Mouse (Mus musculus): ENCODE results near the gene Tmtc4. TPM values are rescaled to one million over a fixed set of nuclear protein-coding genes. Genes with fewer than 3 reads are reported as not detected.

The Tmtc4 gene
- polyA plus RNA-seq, 1 experiment from 2014 or later = 24.3 TPM

GRCm38 (mm10) chr14:122903923-122904351 lies 79.9 kb downstream of the Tmtc4 start:
- in situ Hi-C loops (cut with MboI; ENCODE audit: low pct_unique_long_range_greater_than_20kb) = no loop called here
- ChIA-PET POLR2A (interaction anchor here (0.6 kb wide), 1 partner anchor 687 kb away, joined by 3 read pairs; no protein-coding TSS in a partner anchor), CTCF (interaction anchor here (0.8 to 1.4 kb wide), 3 partner anchors 9 to 394 kb away, joined by 3 to 4 read pairs (median 3); partner anchors contain the start of gene Ggact)
- H3K27me3 ChIP-seq = no peaks in the 10 kb centered on the region
- no peak for TF ChIP-seq CTCF (IDR thresholded peaks at IDR 0.05)
- peak; percentile 95 for DNase-seq (ENCODE audit: low read depth, low spot score)
- peak; percentile 95 for ATAC-seq

GRCm38 (mm10) chr14:122902884-122903283 lies 81.0 kb downstream of the Tmtc4 start:
- TF ChIP-seq CTCF (IDR thresholded peaks at IDR 0.05) = peak; percentile 72
- ChIA-PET POLR2A (interaction anchor here (1.2 kb wide), 1 partner anchor 9 kb away, joined by 3 read pairs; no protein-coding TSS in a partner anchor), CTCF (interaction anchor here (1.0 to 4.4 kb wide), 3 partner anchors 9 to 679 kb away, joined by 3 to 25 read pairs (median 4); no protein-coding TSS in a partner anchor)
- in situ Hi-C loops (cut with MboI; ENCODE audit: low pct_unique_long_range_greater_than_20kb) = no loop called here
- no peaks in the 10 kb centered on the region for H3K27me3 ChIP-seq
- ATAC-seq (peak; percentile 51), DNase-seq (ENCODE audit: low read depth, low spot score) (no peak)

- in situ Hi-C loops (cut with MboI; ENCODE audit: low pct_unique_long_range_greater_than_20kb) = no loop called here
- POLR2A ChIA-PET = interaction anchor here (1.2 kb wide), 1 partner anchor 10 kb away, joined by 3 read pairs; no protein-coding TSS in a partner anchor
- CTCF ChIA-PET = interaction anchor here (1.0 to 4.4 kb wide), 3 partner anchors 9 to 678 kb away, joined by 3 to 25 read pairs (median 4); no protein-coding TSS in a partner anchor
- DNase-seq (ENCODE audit: low read depth, low spot score) (no peak), ATAC-seq (no peak)
- TF ChIP-seq CTCF (IDR thresholded peaks at IDR 0.05) = no peak
- H3K27me3 ChIP-seq = no peaks in the 10 kb centered on the region
Measured at GRCm38 (mm10) chr14:122902136-122902535, 81.7 kb downstream of the Tmtc4 start.

GRCm38 (mm10) chr14:122901715-122902114 lies 82.1 kb downstream of the Tmtc4 start:
- DNase-seq (ENCODE audit: low read depth, low spot score) (no peak), ATAC-seq (no peak)
- in situ Hi-C loops (cut with MboI; ENCODE audit: low pct_unique_long_range_greater_than_20kb) = no loop called here
- TF ChIP-seq CTCF (IDR thresholded peaks at IDR 0.05) = no peak
- ChIA-PET CTCF (interaction anchor here (1.0 to 4.4 kb wide), 4 partner anchors 18 to 678 kb away, joined by 3 to 25 read pairs (median 4); no protein-coding TSS in a partner anchor), POLR2A (interaction anchor here (1.2 kb wide), 1 partner anchor 10 kb away, joined by 3 read pairs; no protein-coding TSS in a partner anchor)
- H3K27me3 ChIP-seq = no peaks in the 10 kb centered on the region

- peak; percentile 46 for TF ChIP-seq CTCF (IDR thresholded peaks at IDR 0.05)
- H3K27me3 ChIP-seq = no peaks in the 10 kb centered on the region
- POLR2A ChIA-PET = no interaction called here
- no peak for ATAC-seq
- CTCF ChIA-PET = interaction anchor here (1.1 to 4.4 kb wide), 5 partner anchors 11 to 678 kb away, joined by 3 to 25 read pairs (median 4); no protein-coding TSS in a partner anchor
- DNase-seq (ENCODE audit: low read depth, low spot score) = no peak
- in situ Hi-C loops (cut with MboI; ENCODE audit: low pct_unique_long_range_greater_than_20kb) = no loop called here
Measured at GRCm38 (mm10) chr14:122901177-122901576, 82.7 kb downstream of the Tmtc4 start.

- no peak for TF ChIP-seq CTCF (IDR thresholded peaks at IDR 0.05)
- no peaks in the 10 kb centered on the region for H3K27me3 ChIP-seq
- ChIA-PET CTCF (interaction anchor here (1.1 to 4.4 kb wide), 5 partner anchors 11 to 677 kb away, joined by 3 to 25 read pairs (median 4); no protein-coding TSS in a partner anchor), POLR2A (no interaction called here)
- ATAC-seq = no peak
- DNase-seq (ENCODE audit: low read depth, low spot score) = no peak
- in situ Hi-C loops (cut with MboI; ENCODE audit: low pct_unique_long_range_greater_than_20kb) = no loop called here
Measured at GRCm38 (mm10) chr14:122900679-122901078, 83.2 kb downstream of the Tmtc4 start.

- no peak for ATAC-seq
- no peaks in the 10 kb centered on the region for H3K27me3 ChIP-seq
- CTCF ChIA-PET = interaction anchor here (1.3 kb wide), 1 partner anchor 22 kb away, joined by 4 read pairs; no protein-coding TSS in a partner anchor
- in situ Hi-C loops (cut with MboI; ENCODE audit: low pct_unique_long_range_greater_than_20kb) = no loop called here
- TF ChIP-seq CTCF (IDR thresholded peaks at IDR 0.05) = no peak
- POLR2A ChIA-PET = no interaction called here
- no peak for DNase-seq (ENCODE audit: low read depth, low spot score)
Measured at GRCm38 (mm10) chr14:122898550-122898949, 85.3 kb downstream of the Tmtc4 start.

GRCm38 (mm10) chr14:122896106-122896505 lies 87.7 kb downstream of the Tmtc4 start:
- H3K27me3 ChIP-seq = no peaks in the 10 kb centered on the region
- DNase-seq (ENCODE audit: low read depth, low spot score) (no peak), ATAC-seq (no peak)
- POLR2A ChIA-PET = no interaction called here
- no peak for TF ChIP-seq CTCF (IDR thresholded peaks at IDR 0.05)
- in situ Hi-C loops (cut with MboI; ENCODE audit: low pct_unique_long_range_greater_than_20kb) = no loop called here
- CTCF ChIA-PET = no interaction called here

- CTCF ChIA-PET = interaction anchor here (0.6 kb wide), 1 partner anchor 348 kb away, joined by 3 read pairs; no protein-coding TSS in a partner anchor
- POLR2A ChIA-PET = no interaction called here
- in situ Hi-C loops (cut with MboI; ENCODE audit: low pct_unique_long_range_greater_than_20kb) = no loop called here
- no peak for DNase-seq (ENCODE audit: low read depth, low spot score)
- H3K27me3 ChIP-seq = no peaks in the 10 kb centered on the region
- TF ChIP-seq CTCF (IDR thresholded peaks at IDR 0.05) = no peak
- no peak for ATAC-seq
Measured at GRCm38 (mm10) chr14:122891470-122891968, 92.3 kb downstream of the Tmtc4 start.

GRCm38 (mm10) chr14:122888480-122888872 lies 95.4 kb downstream of the Tmtc4 start:
- H3K27me3 ChIP-seq = no peaks in the 10 kb centered on the region
- no peak for DNase-seq (ENCODE audit: low read depth, low spot score)
- no peak for TF ChIP-seq CTCF (IDR thresholded peaks at IDR 0.05)
- ATAC-seq = no peak
- in situ Hi-C loops (cut with MboI; ENCODE audit: low pct_unique_long_range_greater_than_20kb) = no loop called here
- CTCF ChIA-PET = interaction anchor here (1.0 kb wide), 1 partner anchor 13 kb away, joined by 3 read pairs; no protein-coding TSS in a partner anchor
- POLR2A ChIA-PET = no interaction called here
